In the genomic region with DNA sequence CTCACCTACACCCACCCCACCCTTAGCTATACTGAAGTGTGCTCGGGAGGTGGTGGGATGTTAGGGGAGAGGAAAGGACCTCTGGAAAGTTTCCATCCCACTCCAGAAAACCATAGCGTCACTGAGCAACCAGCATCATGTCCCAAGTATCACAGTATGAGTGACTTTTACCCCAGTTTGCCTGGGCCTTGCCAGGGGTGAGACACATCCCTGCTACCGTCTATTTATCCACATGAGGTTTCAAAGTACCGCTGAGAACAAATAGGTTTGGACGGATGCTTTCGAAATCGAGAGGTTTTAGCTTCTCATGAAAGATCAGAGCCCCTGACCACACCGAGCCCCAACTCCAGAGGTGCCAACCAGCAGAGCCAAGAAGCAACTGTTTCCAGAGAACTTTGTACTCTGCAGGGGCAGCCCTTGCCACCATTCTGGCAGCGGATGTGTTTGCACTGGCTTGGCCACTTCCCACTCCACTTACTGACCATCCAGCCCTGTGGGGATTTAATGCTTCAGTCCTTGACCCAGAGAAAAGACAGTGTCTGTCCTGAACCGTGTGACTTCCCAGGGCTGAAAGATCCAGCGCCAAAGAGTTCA, we compare ENCODE assay signal across 22 mouse cellular contexts.
DNase-seq lines count a peak whose midpoint lies in the region; ATAC-seq and TF ChIP-seq lines count a peak whose summit lies in the region.
"Had no signal": no experiment of that assay in that cellular context is flagged by ENCODE, and none has a peak within 500 bp of the region (broad histone marks: within the 10 kb centered on the region; RNA-seq: fewer than 3 reads in every experiment).

No protein-coding gene starts in this region.

- no peak for TF ChIP-seq CTCF in liver, postnatal 0 days (IDR thresholded peaks at IDR 0.05; ENCODE audit: low read depth)

- ATAC-seq in kidney, embryonic 16.5 days (ENCODE audit: low FRiP score, low TSS enrichment) = no peak
- no peak for ATAC-seq in kidney, embryonic 14.5 days (ENCODE audit: low FRiP score, low TSS enrichment)
- ATAC-seq in liver, postnatal 0 days = peak; percentile 95
- ATAC-seq: activated CD4-positive, CD25-positive, alpha-beta regulatory T cell, adult 4 months; forebrain, embryonic 14.5 days; forebrain, postnatal 0 days had no signal

- H3K27ac ChIP-seq in kidney, embryonic 16.5 days (ENCODE audit: low read length) = no peak overlapping the region
- no peak overlapping the region for H3K27ac ChIP-seq in kidney, embryonic 14.5 days (ENCODE audit: low read depth, low read length)
- H3K27ac ChIP-seq in liver, postnatal 0 days (ENCODE audit: low read depth) = peak overlapping the region; percentile 57
- H3K27ac ChIP-seq: forebrain, embryonic 10.5 days; gastrocnemius, adult 2 months; hindbrain, embryonic 12.5 days; hindbrain, embryonic 15.5 days had no signal

- H3K9ac ChIP-seq in kidney, embryonic 16.5 days (replicated peaks; ENCODE audit: low read length) = no peak overlapping the region
- no peak overlapping the region for H3K9ac ChIP-seq in kidney, embryonic 14.5 days (ENCODE audit: low read depth, low read length)
- no peak overlapping the region for H3K9ac ChIP-seq in liver, postnatal 0 days (replicated peaks)
- H3K9ac ChIP-seq: forebrain, postnatal 0 days; hindbrain, embryonic 12.5 days; hindbrain, embryonic 15.5 days had no signal

- peak; percentile 30; the same call in 1 of the 2 replicates for TF ChIP-seq EP300 in liver, postnatal 0 days (IDR thresholded peaks at IDR 0.05; ENCODE audit: low read depth)

- no peak overlapping the region for H3K4me2 ChIP-seq in kidney, embryonic 16.5 days (replicated peaks; ENCODE audit: low read depth, low read length)
- no peak overlapping the region for H3K4me2 ChIP-seq in kidney, embryonic 14.5 days (replicated peaks; ENCODE audit: low read depth, low read length)
- no peak overlapping the region for H3K4me2 ChIP-seq in liver, postnatal 0 days (ENCODE audit: low read depth, low read length)
- H3K4me2 ChIP-seq: heart, embryonic 11.5 days; hindbrain, embryonic 12.5 days; hindbrain, embryonic 15.5 days had no signal

- WGBS in kidney, embryonic 16.5 days = 80% methylated on average over 11 of the region's 11 CpGs
- 76% methylated on average over 11 of the region's 11 CpGs for WGBS in kidney, embryonic 14.5 days
- WGBS in liver, postnatal 0 days (ENCODE audit: insufficient replicate concordance) = 63% methylated on average over 11 of the region's 11 CpGs

- H3K9me3 ChIP-seq in kidney, embryonic 16.5 days (ENCODE audit: low read length) = no peaks in the 10 kb centered on the region
- no peaks in the 10 kb centered on the region for H3K9me3 ChIP-seq in kidney, embryonic 14.5 days (ENCODE audit: control insufficient read depth, low read length)
- no peaks in the 10 kb centered on the region for H3K9me3 ChIP-seq in liver, postnatal 0 days (ENCODE audit: low read length)
- H3K9me3 ChIP-seq: forebrain, embryonic 10.5 days; hindbrain, embryonic 12.5 days; hindbrain, embryonic 15.5 days had no signal

- H3K36me3 ChIP-seq in kidney, embryonic 16.5 days (ENCODE audit: insufficient read depth, low read length) = no peaks in the 10 kb centered on the region
- H3K36me3 ChIP-seq in kidney, embryonic 14.5 days (ENCODE audit: control insufficient read depth, insufficient read depth, low read length) = no peaks in the 10 kb centered on the region
- H3K36me3 ChIP-seq in liver, postnatal 0 days (replicated peaks; ENCODE audit: insufficient read depth, low read length) = no peaks in the 10 kb centered on the region
- H3K36me3 ChIP-seq: forebrain, embryonic 10.5 days; hindbrain, embryonic 12.5 days; hindbrain, embryonic 15.5 days had no signal

- H3K4me1 ChIP-seq in kidney, embryonic 16.5 days (ENCODE audit: insufficient read depth, low read length) = no peaks in the 10 kb centered on the region
- H3K4me1 ChIP-seq in kidney, embryonic 14.5 days (ENCODE audit: control insufficient read depth, insufficient read depth, low read length) = no peaks in the 10 kb centered on the region
- no peaks in the 10 kb centered on the region for H3K4me1 ChIP-seq in liver, postnatal 0 days (ENCODE audit: insufficient read depth)
- H3K4me1 ChIP-seq: hindbrain, embryonic 12.5 days; hindbrain, embryonic 15.5 days had no signal

- no peaks in the 10 kb centered on the region for H3K27me3 ChIP-seq in kidney, embryonic 16.5 days (ENCODE audit: insufficient read depth, low read length)
- H3K27me3 ChIP-seq in kidney, embryonic 14.5 days (ENCODE audit: control insufficient read depth, insufficient read depth, low read length) = no peaks in the 10 kb centered on the region
- H3K27me3 ChIP-seq in liver, postnatal 0 days (ENCODE audit: insufficient read depth, low read length) = no peaks in the 10 kb centered on the region
- H3K27me3 ChIP-seq: hindbrain, embryonic 12.5 days; hindbrain, embryonic 15.5 days had no signal

- no peak overlapping the region for H3K4me3 ChIP-seq in kidney, embryonic 16.5 days (ENCODE audit: low read length)
- H3K4me3 ChIP-seq in kidney, embryonic 14.5 days (ENCODE audit: low read length) = no peak overlapping the region
- H3K4me3 ChIP-seq in liver, postnatal 0 days (ENCODE audit: low read depth, low read length) = no peak overlapping the region
- H3K4me3 ChIP-seq: forebrain, embryonic 10.5 days; gastrocnemius, adult 2 months; hindbrain, embryonic 12.5 days; hindbrain, embryonic 15.5 days had no signal

- DNase-seq in adrenal gland, adult 2 months = peak; percentile 25
- no peak for DNase-seq in adrenal gland, adult 18-20 months (ENCODE audit: low spot score in 2 of 2)
- peak; percentile 26 for DNase-seq in kidney, adult 18-20 months
- DNase-seq in kidney, adult 9 months = peak; percentile 27
- DNase-seq in liver, postnatal 0 days = peak; percentile 47
- no peak for DNase-seq in liver
- DNase-seq: adrenal gland, adult 8-10 months; cerebellum, adult 18-20 months; cerebellum, adult 9-10 months; cerebellum, postnatal 14 days; forebrain, postnatal 0 days; gastrocnemius, adult 2 months; gastrocnemius, postnatal 14 days; heart, adult 11 months had no signal

Comparison
In these comparisons a context has a peak if more than half of its experiments do, and no peak if none do; other contexts are left out.
1. DNase-seq: peak in adrenal gland, adult 2 months (single experiment), kidney, adult 18-20 months (single experiment), kidney, adult 9 months (single experiment) and liver, postnatal 0 days (single experiment); none in adrenal gland, adult 18-20 months (0 of 2) and liver (single experiment).